ENCODE assay signal across 16 mouse cellular contexts in genomic region chr3:100401080-100401479, GRCm38 (mm10).
"Had no signal": no experiment of that assay in that cellular context is flagged by ENCODE, and none has a peak within 500 bp of the region (broad histone marks: within the 10 kb centered on the region; RNA-seq: fewer than 3 reads in every experiment).

No protein-coding gene starts in this region.

- H3K4me2 ChIP-seq: neural tube, embryonic 13.5 days; neural tube, embryonic 15.5 days; stomach, embryonic 15.5 days had no signal

- DNase-seq: retina, postnatal 1 day; right cerebral cortex, adult 18-20 months; right cerebral cortex, postnatal 14 days; right cerebral cortex, postnatal 25 days; right cerebral cortex, postnatal 4 days; spleen, adult 18-20 months; thymus, adult 18-20 months; thymus, adult 2 months; thymus, postnatal 14 days; thymus, postnatal 25 days; thymus, postnatal 36 days; thymus, postnatal 4 days had no signal

- H3K4me1 ChIP-seq: neural tube, embryonic 13.5 days; neural tube, embryonic 15.5 days; stomach, embryonic 15.5 days had no signal

- H3K4me3 ChIP-seq: neural tube, embryonic 13.5 days; neural tube, embryonic 15.5 days; stomach, embryonic 15.5 days had no signal

- H3K9ac ChIP-seq: neural tube, embryonic 13.5 days; neural tube, embryonic 15.5 days; stomach, embryonic 15.5 days had no signal

- H3K27ac ChIP-seq: neural tube, embryonic 13.5 days; neural tube, embryonic 15.5 days; stomach, embryonic 15.5 days; stomach, postnatal 0 days had no signal

- H3K36me3 ChIP-seq: neural tube, embryonic 13.5 days; neural tube, embryonic 15.5 days; stomach, embryonic 15.5 days had no signal

- H3K27me3 ChIP-seq: neural tube, embryonic 13.5 days; neural tube, embryonic 15.5 days; stomach, embryonic 15.5 days had no signal

- H3K9me3 ChIP-seq: neural tube, embryonic 13.5 days; neural tube, embryonic 15.5 days; stomach, embryonic 15.5 days had no signal
